Mouse (Mus musculus) left cerebral cortex, postnatal 25 days (tissue): Measurements from ENCODE around the gene Gatad2a. TPM values are rescaled to one million over a fixed set of nuclear protein-coding genes. Genes with fewer than 3 reads are reported as not detected.

Experiments
- total RNA-seq, 2 experiments: library from RNA; stranded (reverse); gene quantifications; 2 replicates each; pipeline ENCODE4 v1.2.3; 2021

Gene Gatad2a
- total RNA-seq, 2 experiments from 2014 or later, result 24.0 to 27.9 TPM

Other genes starting within 250 kb of the Gatad2a start
- gene Zfp963, start 246.4 kb downstream of the Gatad2a start, total RNA-seq, result 1 to 10 TPM; 4.0 to 4.3 TPM
- 1 to 10 TPM in 1 of 2 experiments, under 1 TPM in 1; 0.73 to 1.1 TPM for gene Gm20422, start 221.5 kb downstream of the Gatad2a start, total RNA-seq
- gene Atp13a1, start 205.2 kb downstream of the Gatad2a start, total RNA-seq, result 10 to 100 TPM; 36.4 to 40.1 TPM
- 10 to 100 TPM; 28.9 to 31.8 TPM for gene Zfp866, start 205.2 kb downstream of the Gatad2a start, total RNA-seq
- gene Gmip, start 187.7 kb downstream of the Gatad2a start, total RNA-seq, result 10 to 100 TPM in 1 of 2 experiments, 1 to 10 TPM in 1; 9.4 to 17.9 TPM
- gene Lpar2, start 174.0 kb downstream of the Gatad2a start, total RNA-seq, result under 1 TPM; 0.48 to 0.60 TPM
- 10 to 100 TPM; 16.9 to 17.4 TPM for gene Pbx4, start 163.9 kb downstream of the Gatad2a start, total RNA-seq
- 1 to 10 TPM in 1 of 2 experiments, under 1 TPM in 1; 0.76 to 1.1 TPM for gene Cilp2, start 108.7 kb downstream of the Gatad2a start, total RNA-seq
- gene Tssk6, start 94.2 kb downstream of the Gatad2a start, total RNA-seq, result under 1 TPM; 0.53 to 0.66 TPM
- 100 to 1,000 TPM; 153 to 154 TPM for gene Ndufa13, start 93.8 kb downstream of the Gatad2a start, total RNA-seq
- 10 to 100 TPM; 21.6 to 23.7 TPM for gene Yjefn3, start 93.7 kb downstream of the Gatad2a start, total RNA-seq
- gene Mau2, start 46.4 kb upstream of the Gatad2a start, total RNA-seq, result 10 to 100 TPM; 78.9 to 80.3 TPM
- 10 to 100 TPM; 46.5 to 47.5 TPM for gene Sugp1, start 46.4 kb upstream of the Gatad2a start, total RNA-seq
- 1 to 10 TPM; 3.0 to 3.4 TPM for gene Tm6sf2, start 76.5 kb upstream of the Gatad2a start, total RNA-seq
- gene Hapln4, start 87.1 kb upstream of the Gatad2a start, total RNA-seq, result 10 to 100 TPM; 62.6 to 71.8 TPM
- gene Ncan, start 124.5 kb upstream of the Gatad2a start, total RNA-seq, result 100 to 1,000 TPM; 219 to 220 TPM
- gene Nr2c2ap, start 134.9 kb upstream of the Gatad2a start, total RNA-seq, result 10 to 100 TPM; 21.7 to 21.9 TPM
- gene Rfxank, start 142.8 kb upstream of the Gatad2a start, total RNA-seq, result 10 to 100 TPM; 10.2 to 12.4 TPM
- 10 to 100 TPM; 46.8 to 51.0 TPM for gene Borcs8, start 143.1 kb upstream of the Gatad2a start, total RNA-seq
- gene Mef2b, start 143.3 kb upstream of the Gatad2a start, total RNA-seq, result under 1 TPM in 1 of 2 experiments, not detected in 1; 0.57 TPM
- 10 to 100 TPM; 44.1 to 50.8 TPM for gene Tmem161a, start 176.0 kb upstream of the Gatad2a start, total RNA-seq
- gene Slc25a42, start 215.9 kb upstream of the Gatad2a start, total RNA-seq, result 10 to 100 TPM; 33.5 to 36.5 TPM
- 100 to 1,000 TPM; 118 to 122 TPM for gene Sugp2, start 237.8 kb upstream of the Gatad2a start, total RNA-seq
- 10 to 100 TPM; 41.7 to 46.3 TPM for gene Armc6, start 238.1 kb upstream of the Gatad2a start, total RNA-seq